Mouse (Mus musculus) liver, embryonic 14.5 days (tissue): ENCODE data around the gene Prm2. TPM values are rescaled to one million over a fixed set of nuclear protein-coding genes. Genes with fewer than 3 reads are reported as not detected.

ENCODE experiments used
- ATAC-seq: fragments of 200-750 bp; cut with Nextera tagmentation; 2 replicates; pipeline ENCODE4 v1.8.0; 2017; ENCODE audit warnings: moderate number of reproducible peaks, mild to moderate bottlenecking, moderate library complexity; ENCODE audit not compliant: insufficient read depth
- DNase-seq, 3 experiments: peaks; one replicate each; pipeline ENCODE4 v3.0.0-alpha.2; 2012 to 2013; ENCODE audit warnings: low read depth in 3 of 3, low spot score in 3 of 3
- H3K27ac ChIP-seq: fragments of 300-500 bp; sonication (generic); 2 replicates; pipeline ENCODE4 v1.5.1; 2014; ENCODE audit warnings: moderate library complexity, mild to moderate bottlenecking, control low read depth, inconsistent platforms
- H3K27me3 ChIP-seq: fragments of 300-500 bp; sonication (generic); 2 replicates; pipeline ENCODE4 v1.6.1; 2014; ENCODE audit warnings: mild to moderate bottlenecking, low read length, moderate library complexity; ENCODE audit not compliant: control insufficient read depth, insufficient read depth
- H3K36me3 ChIP-seq: fragments of 300-500 bp; sonication (generic); replicated peaks from 2 replicates; pipeline ENCODE4 v1.6.1; 2014; ENCODE audit warnings: low read depth; ENCODE audit not compliant: control insufficient read depth, insufficient read depth
- H3K4me1 ChIP-seq, 2 experiments: fragments of 200-500 bp in 1 of 2; fragments of 300-500 bp in 1 of 2; sonication (generic) in 1 of 2; replicated peaks; 2 replicates each; pipeline ENCODE4 v1.6.1; 2012 to 2014; ENCODE audit warnings: antibody characterized with exemption in 1 of 2, inconsistent platforms in 1 of 2, low read length in 1 of 2; ENCODE audit not compliant: control insufficient read depth in 2 of 2, insufficient read depth in 2 of 2
- H3K4me2 ChIP-seq: fragments of 300-500 bp; sonication (generic); 2 replicates; pipeline ENCODE4 v1.6.1; 2014; ENCODE audit warnings: low read depth, mild to moderate bottlenecking, control low read depth, moderate library complexity
- H3K4me3 ChIP-seq, 2 experiments: fragments of 200-500 bp in 1 of 2; fragments of 300-500 bp in 1 of 2; sonication (generic) in 1 of 2; 2 replicates each; pipeline ENCODE4 v1.5.1; 2012 to 2014; ENCODE audit warnings: low read depth in 2 of 2, low read length in 2 of 2, mild to moderate bottlenecking in 2 of 2, control low read depth in 1 of 2, inconsistent platforms in 1 of 2, moderate library complexity in 1 of 2; ENCODE audit not compliant: insufficient read depth in 1 of 2
- H3K9ac ChIP-seq: fragments of 300-500 bp; sonication (generic); replicated peaks from 2 replicates; pipeline ENCODE4 v1.6.1; 2014; ENCODE audit warnings: mild to moderate bottlenecking, control low read depth, moderate library complexity
- H3K9me3 ChIP-seq: fragments of 300-500 bp; sonication (generic); 2 replicates; pipeline ENCODE4 v1.6.1; 2016; ENCODE audit warnings: low read length, mixed read lengths; ENCODE audit not compliant: control insufficient read depth
- CTCF ChIP-seq: IDR thresholded peaks from 2 replicates; pipeline ENCODE4 v1.5.1; 2016; ENCODE audit warnings: antibody characterized with exemption, low read depth, control low read depth
- EP300 ChIP-seq: IDR thresholded peaks from 2 replicates; pipeline ENCODE4 v1.6.1; 2016; ENCODE audit warnings: antibody characterized with exemption, low read depth
- WGBS: fragments of 180-500 bp; shearing (Covaris S2); extraction: QIAGEN DNeasy Blood & Tissue Kit; methylation state at CpG from one replicate; pipeline ENCODE4 v1.1.7; 2014; ENCODE audit not compliant: insufficient replicate concordance; 5-methylcytosine and 5-hydroxymethylcytosine counted together
- polyA plus RNA-seq, 2 experiments: library from polyadenylated mRNA; depleted of rRNA in 1 of 2; stranded (reverse) in 1 of 2; unstranded in 1 of 2; fragments of >200 nt; fragmentation: Nextera tagmentation in 1 of 2; extraction: Ambion mirVana in 1 of 2; gene quantifications; 2 replicates each; pipeline versions ENCODE4 v1.2.1 to v1.2.3; 2012 to 2014

Gene Prm2
- polyA plus RNA-seq, 2 experiments = not detected

- Histone ChIP-seq H3K4me2 (peak overlapping the region; percentile 19; the same call in 1 of the 2 replicates), H3K9me3 (no peaks in the 10 kb centered on the region), H3K4me3 (no peak overlapping the region), H3K27me3 (no peaks in the 10 kb centered on the region), H3K4me1 (peaks cover 6 to 22% of the 10 kb centered on the region in 2 experiments), H3K36me3 (no peaks in the 10 kb centered on the region), H3K27ac (no peak overlapping the region), H3K9ac (no peak overlapping the region)
- no peak for TF ChIP-seq CTCF
- TF ChIP-seq EP300 = no peak
- ATAC-seq (no peak), DNase-seq (peak in 1 of 3 experiments; percentile 19)
- WGBS = 32% methylated on average over 10 of the region's 10 CpGs
Observed at GRCm38 (mm10) chr16:10838487-10839245, 42.7 kb upstream of the Prm2 start.

GRCm38 (mm10) chr16:10837903-10838302 lies 42.0 kb upstream of the Prm2 start:
- H3K4me3 ChIP-seq = no peak overlapping the region
- H3K36me3 ChIP-seq = no peaks in the 10 kb centered on the region
- H3K9me3 ChIP-seq = no peaks in the 10 kb centered on the region
- DNase-seq (no peak), ATAC-seq (no peak)
- TF ChIP-seq CTCF (no peak), EP300 (no peak)
- H3K4me2 ChIP-seq = no peak overlapping the region
- no peak overlapping the region for H3K9ac ChIP-seq
- no peak overlapping the region for H3K27ac ChIP-seq
- H3K27me3 ChIP-seq = no peaks in the 10 kb centered on the region
- H3K4me1 ChIP-seq = peaks cover 6 to 18% of the 10 kb centered on the region in 2 experiments
- WGBS = 74% methylated on average over 1 of the region's 1 CpGs

- Histone ChIP-seq H3K27ac (no peak overlapping the region), H3K27me3 (no peaks in the 10 kb centered on the region), H3K36me3 (no peaks in the 10 kb centered on the region), H3K4me2 (no peak overlapping the region), H3K4me3 (no peak overlapping the region), H3K4me1 (peaks cover 6 to 18% of the 10 kb centered on the region in 2 experiments), H3K9me3 (no peaks in the 10 kb centered on the region), H3K9ac (no peak overlapping the region)
- TF ChIP-seq CTCF (no peak), EP300 (no peak)
- ATAC-seq (no peak), DNase-seq (no peak)
- 69% methylated on average over 3 of the region's 3 CpGs for WGBS
Observed at GRCm38 (mm10) chr16:10837250-10837649, 41.3 kb upstream of the Prm2 start.

- Histone ChIP-seq H3K36me3 (no peaks in the 10 kb centered on the region), H3K9ac (no peak overlapping the region), H3K4me3 (no peak overlapping the region), H3K9me3 (no peaks in the 10 kb centered on the region), H3K4me1 (peaks cover 6 to 18% of the 10 kb centered on the region in 2 experiments), H3K4me2 (no peak overlapping the region), H3K27ac (no peak overlapping the region), H3K27me3 (no peaks in the 10 kb centered on the region)
- no peak for TF ChIP-seq CTCF
- TF ChIP-seq EP300 = no peak
- DNase-seq = no peak
- 81% methylated on average over 3 of the region's 3 CpGs for WGBS
- ATAC-seq = no peak
Observed at GRCm38 (mm10) chr16:10836388-10836787, 40.5 kb upstream of the Prm2 start.

GRCm38 (mm10) chr16:10834911-10835587 lies 39.1 kb upstream of the Prm2 start, which contains the start of gene Rmi2:
Gene Rmi2 (plus strand): TSS chr16:10835059.
- 1% methylated on average over 68 of the region's 69 CpGs for WGBS
- Histone ChIP-seq H3K4me1 (peaks cover 6 to 18% of the 10 kb centered on the region in 2 experiments), H3K27me3 (no peaks in the 10 kb centered on the region), H3K9me3 (no peaks in the 10 kb centered on the region), H3K4me2 (peak within 1 kb of the TSS; percentile 97), H3K4me3 (peak within 1 kb of the TSS; percentile 63 to 93), H3K27ac (peak within 1 kb of the TSS; percentile 69), H3K36me3 (no peaks in the 10 kb centered on the region), H3K9ac (peak within 1 kb of the TSS; percentile 87)
- peak; percentile 72 to 74 (median 74) for DNase-seq
- TF ChIP-seq CTCF (no peak), EP300 (no peak)
- peak; percentile 97 for ATAC-seq
